Mouse (Mus musculus): ENCODE results near the gene Defb36. TPM values are rescaled to one million over a fixed set of nuclear protein-coding genes. Genes with fewer than 3 reads are reported as not detected.

Defb36 gene
- polyA plus RNA-seq, 1 experiment from 2014 or later, result not detected

- no peaks in the 10 kb centered on the region for H3K36me3 ChIP-seq (ENCODE audit: inconsistent target)
- H3K79me2 ChIP-seq (ENCODE audit: inconsistent target), result no peaks in the 10 kb centered on the region
- WGBS (ENCODE audit: missing documents), result 58% methylated on average over 4 of the region's 4 CpGs
- no peak overlapping the region for H3K4me3 ChIP-seq (ENCODE audit: inconsistent target)
- H3K27ac ChIP-seq, result no peak overlapping the region
Measured at GRCm38 (mm10) chr2:152601275-152601960, 2.7 kb upstream of the Defb36 start.

- H3K79me2 ChIP-seq (ENCODE audit: inconsistent target), result no peaks in the 10 kb centered on the region
- H3K36me3 ChIP-seq (ENCODE audit: inconsistent target), result no peaks in the 10 kb centered on the region
- no peak overlapping the region for H3K27ac ChIP-seq
- H3K4me3 ChIP-seq (ENCODE audit: inconsistent target), result no peak overlapping the region
- 52% methylated on average over 6 of the region's 6 CpGs for WGBS (ENCODE audit: missing documents)
Measured at GRCm38 (mm10) chr2:152607746-152608145, 3.6 kb downstream of the Defb36 start.

GRCm38 (mm10) chr2:152608719-152609118, 4.6 kb downstream of the Defb36 start:
- Histone ChIP-seq H3K27ac (no peak overlapping the region), H3K4me3 (ENCODE audit: inconsistent target) (no peak overlapping the region), H3K36me3 (ENCODE audit: inconsistent target) (no peaks in the 10 kb centered on the region), H3K79me2 (ENCODE audit: inconsistent target) (no peaks in the 10 kb centered on the region)
- WGBS (ENCODE audit: missing documents), result 91% methylated on average over 1 of the region's 1 CpGs

- 64% methylated on average over 7 of the region's 8 CpGs for WGBS (ENCODE audit: missing documents)
- Histone ChIP-seq H3K27ac (no peak overlapping the region), H3K79me2 (ENCODE audit: inconsistent target) (no peaks in the 10 kb centered on the region), H3K4me3 (ENCODE audit: inconsistent target) (no peak overlapping the region), H3K36me3 (ENCODE audit: inconsistent target) (no peaks in the 10 kb centered on the region)
Measured at GRCm38 (mm10) chr2:152612193-152612592, 8.1 kb downstream of the Defb36 start.

GRCm38 (mm10) chr2:152615563-152615962, 11.4 kb downstream of the Defb36 start:
- Histone ChIP-seq H3K36me3 (ENCODE audit: inconsistent target) (no peaks in the 10 kb centered on the region), H3K4me3 (ENCODE audit: inconsistent target) (no peak overlapping the region), H3K27ac (no peak overlapping the region), H3K79me2 (ENCODE audit: inconsistent target) (no peaks in the 10 kb centered on the region)
- 23% methylated on average over 7 of the region's 7 CpGs for WGBS (ENCODE audit: missing documents)

GRCm38 (mm10) chr2:152616470-152616869, 12.3 kb downstream of the Defb36 start:
- Histone ChIP-seq H3K36me3 (ENCODE audit: inconsistent target) (no peaks in the 10 kb centered on the region), H3K4me3 (ENCODE audit: inconsistent target) (no peak overlapping the region), H3K79me2 (ENCODE audit: inconsistent target) (no peaks in the 10 kb centered on the region), H3K27ac (no peak overlapping the region)
- WGBS (ENCODE audit: missing documents), result 40% methylated on average over 6 of the region's 6 CpGs

GRCm38 (mm10) chr2:152617374-152617773, 13.2 kb downstream of the Defb36 start:
- 78% methylated on average over 5 of the region's 5 CpGs for WGBS (ENCODE audit: missing documents)
- no peak overlapping the region for H3K27ac ChIP-seq
- no peak overlapping the region for H3K4me3 ChIP-seq (ENCODE audit: inconsistent target)
- H3K36me3 ChIP-seq (ENCODE audit: inconsistent target), result no peaks in the 10 kb centered on the region
- no peaks in the 10 kb centered on the region for H3K79me2 ChIP-seq (ENCODE audit: inconsistent target)

- Histone ChIP-seq H3K79me2 (ENCODE audit: inconsistent target) (no peaks in the 10 kb centered on the region), H3K27ac (no peak overlapping the region), H3K4me3 (ENCODE audit: inconsistent target) (no peak overlapping the region), H3K36me3 (ENCODE audit: inconsistent target) (no peaks in the 10 kb centered on the region)
- 19% methylated on average over 9 of the region's 9 CpGs for WGBS (ENCODE audit: missing documents)
Measured at GRCm38 (mm10) chr2:152620367-152621134, 16.4 kb downstream of the Defb36 start.

GRCm38 (mm10) chr2:152622151-152622550, 18.0 kb downstream of the Defb36 start:
- Histone ChIP-seq H3K27ac (no peak overlapping the region), H3K36me3 (ENCODE audit: inconsistent target) (no peaks in the 10 kb centered on the region), H3K79me2 (ENCODE audit: inconsistent target) (no peaks in the 10 kb centered on the region), H3K4me3 (ENCODE audit: inconsistent target) (no peak overlapping the region)
- WGBS (ENCODE audit: missing documents), result 82% methylated on average over 11 of the region's 13 CpGs

GRCm38 (mm10) chr2:152622953-152623352, 18.8 kb downstream of the Defb36 start, which contains the start of gene Defb25:
Gene Defb25, minus strand, starts transcription at chr2:152623053.
- Histone ChIP-seq H3K79me2 (ENCODE audit: inconsistent target) (no peaks in the 10 kb centered on the region), H3K27ac (no peak within 1 kb of the TSS), H3K36me3 (ENCODE audit: inconsistent target) (no peaks in the 10 kb centered on the region), H3K4me3 (ENCODE audit: inconsistent target) (no peak within 1 kb of the TSS)
- 92% methylated on average over 7 of the region's 7 CpGs for WGBS (ENCODE audit: missing documents)

GRCm38 (mm10) chr2:152624566-152624965, 20.4 kb downstream of the Defb36 start:
- WGBS (ENCODE audit: missing documents), result 97% methylated on average over 2 of the region's 2 CpGs
- Histone ChIP-seq H3K79me2 (ENCODE audit: inconsistent target) (no peaks in the 10 kb centered on the region), H3K27ac (no peak overlapping the region)

GRCm38 (mm10) chr2:152625256-152625655, 21.1 kb downstream of the Defb36 start:
- WGBS (ENCODE audit: missing documents), result 46% methylated on average over 1 of the region's 1 CpGs
- H3K36me3 ChIP-seq (ENCODE audit: inconsistent target), result no peaks in the 10 kb centered on the region
- H3K79me2 ChIP-seq (ENCODE audit: inconsistent target), result no peaks in the 10 kb centered on the region
- no peak overlapping the region for H3K4me3 ChIP-seq (ENCODE audit: inconsistent target)
- H3K27ac ChIP-seq, result no peak overlapping the region

More at GRCm38 (mm10) chr2:152624566-152624965, 20.4 kb downstream of the Defb36 start:
- Histone ChIP-seq H3K36me3 (ENCODE audit: inconsistent target) (no peaks in the 10 kb centered on the region), H3K4me3 (ENCODE audit: inconsistent target) (no peak overlapping the region)

- WGBS (ENCODE audit: missing documents), result 6% methylated on average over 57 of the region's 59 CpGs
- Histone ChIP-seq H3K36me3 (ENCODE audit: inconsistent target) (no peaks in the 10 kb centered on the region), H3K4me3 (ENCODE audit: inconsistent target) (no peak within 1 kb of the TSS), H3K79me2 (ENCODE audit: inconsistent target) (no peaks in the 10 kb centered on the region), H3K27ac (no peak within 1 kb of the TSS)
Measured at GRCm38 (mm10) chr2:152626774-152627591, 22.9 kb downstream of the Defb36 start, which contains the start of gene Rem1. Gene Rem1, plus strand, starts transcription at chr2:152626951.

- Histone ChIP-seq H3K4me3 (ENCODE audit: inconsistent target) (no peak overlapping the region), H3K79me2 (ENCODE audit: inconsistent target) (no peaks in the 10 kb centered on the region), H3K27ac (no peak overlapping the region), H3K36me3 (ENCODE audit: inconsistent target) (no peaks in the 10 kb centered on the region)
- 72% methylated on average over 17 of the region's 17 CpGs for WGBS (ENCODE audit: missing documents)
Measured at GRCm38 (mm10) chr2:152628066-152628465, 23.9 kb downstream of the Defb36 start.
